Mouse (Mus musculus): Measurements from ENCODE around the gene Hist1h2ac.

The Hist1h2ac gene

DNA sequence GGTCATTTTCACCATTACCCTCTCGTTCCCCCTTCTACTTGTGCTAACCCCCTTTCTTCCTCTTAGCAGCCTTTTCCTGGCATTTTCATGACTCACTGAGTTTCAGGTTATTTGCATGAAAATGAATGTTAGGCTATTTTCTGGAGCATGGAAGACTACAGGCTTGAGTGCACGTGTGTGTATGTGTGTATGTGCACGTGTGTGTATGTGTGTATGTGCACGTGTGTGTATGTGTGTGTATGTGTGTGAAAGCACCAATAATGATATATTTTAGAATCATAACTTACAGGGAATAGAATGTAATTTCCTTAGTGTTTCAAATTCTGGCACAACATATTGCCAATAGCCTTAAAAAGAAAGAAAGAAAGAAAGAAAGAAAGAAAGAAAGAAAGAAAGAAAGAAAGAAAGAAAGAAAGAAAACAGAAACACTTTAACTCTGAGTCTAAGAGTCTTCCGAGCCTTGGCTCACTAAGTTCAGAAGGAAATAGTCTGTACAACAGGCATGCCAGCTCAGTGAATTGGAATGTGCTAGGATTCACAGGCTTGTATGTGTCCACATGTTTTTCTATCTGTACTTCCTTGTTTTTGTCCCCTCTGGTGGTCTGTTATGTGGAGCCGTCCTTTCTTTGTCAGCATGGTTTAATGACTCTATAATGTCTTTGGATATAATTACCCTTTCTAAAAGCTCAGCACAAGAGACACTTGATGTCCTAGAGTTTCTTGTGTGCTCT, 23.9 kb downstream of the Hist1h2ac start:
- no peak for DNase-seq (ENCODE audit: extremely low read depth, low read depth, low spot score)

All from fat pad, adult 2 months (tissue).